Mouse (Mus musculus): Measurements from ENCODE around the gene Abcf1. TPM values are rescaled to one million over a fixed set of nuclear protein-coding genes. Genes with fewer than 3 reads are reported as not detected.

Gene Abcf1
- polyA plus RNA-seq, 1 experiment from 2014 or later = 217 TPM

DNA sequence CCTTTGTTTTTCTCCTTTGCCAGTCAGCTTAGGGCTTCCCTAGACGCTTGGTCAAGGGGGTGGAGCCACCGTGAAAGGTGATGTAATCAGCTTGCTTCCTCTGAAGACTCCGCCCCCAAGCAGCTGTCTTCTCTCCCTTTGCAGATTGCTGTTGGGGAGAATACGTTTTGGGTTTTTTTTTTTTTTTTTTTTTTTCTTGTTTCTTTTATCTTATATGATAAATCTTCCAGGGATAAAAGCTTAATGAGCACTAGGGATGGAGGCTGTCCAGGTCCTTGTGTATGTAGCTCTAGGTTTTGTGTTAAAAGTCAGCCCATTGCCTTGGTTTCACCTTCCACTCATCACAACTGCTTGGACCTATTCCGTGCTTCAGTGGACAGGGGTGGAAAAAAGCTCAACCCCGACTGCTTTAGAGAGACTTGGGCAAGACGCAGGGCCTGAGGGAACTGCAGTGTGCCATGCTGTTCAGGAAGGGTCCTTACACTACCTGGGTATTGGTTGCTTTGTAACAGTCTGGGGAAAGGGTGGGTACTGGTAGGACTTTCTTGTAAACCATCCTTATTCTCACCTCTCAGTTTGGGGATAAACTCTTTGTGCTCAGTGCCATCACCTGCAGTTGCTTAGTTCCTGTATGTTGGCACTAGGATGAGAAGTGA, 50.4 kb downstream of the Abcf1 start:
- whole genome bisulfite sequencing (ENCODE audit: missing documents) = 7% methylated on average over 5 of the region's 7 CpGs
- Histone ChIP-seq H3K79me2 (ENCODE audit: inconsistent target) (peaks cover 54% of the 10 kb centered on the region), H3K27ac (peak overlapping the region; percentile 98), H3K4me3 (ENCODE audit: inconsistent target) (peak overlapping the region; percentile 86), H3K36me3 (ENCODE audit: inconsistent target) (peaks cover 15% of the 10 kb centered on the region)

GRCm38 (mm10) chr17:35918276-35919059, 51.1 kb downstream of the Abcf1 start:
- 0% methylated on average over 11 of the region's 11 CpGs for WGBS (ENCODE audit: missing documents)
- Histone ChIP-seq H3K79me2 (ENCODE audit: inconsistent target) (peaks cover 61% of the 10 kb centered on the region), H3K36me3 (ENCODE audit: inconsistent target) (peaks cover 7% of the 10 kb centered on the region), H3K4me3 (ENCODE audit: inconsistent target) (peak overlapping the region; percentile 86), H3K27ac (peak overlapping the region; percentile 98)

- under 1% methylated on average over 11 of the region's 13 CpGs for WGBS (ENCODE audit: missing documents)
- Histone ChIP-seq H3K27ac (peak overlapping the region; percentile 98), H3K4me3 (ENCODE audit: inconsistent target) (peak overlapping the region; percentile 86), H3K79me2 (ENCODE audit: inconsistent target) (peaks cover 70% of the 10 kb centered on the region), H3K36me3 (ENCODE audit: inconsistent target) (peaks cover 8% of the 10 kb centered on the region)
Observed at GRCm38 (mm10) chr17:35917463-35918251, 51.9 kb downstream of the Abcf1 start.

DNA sequence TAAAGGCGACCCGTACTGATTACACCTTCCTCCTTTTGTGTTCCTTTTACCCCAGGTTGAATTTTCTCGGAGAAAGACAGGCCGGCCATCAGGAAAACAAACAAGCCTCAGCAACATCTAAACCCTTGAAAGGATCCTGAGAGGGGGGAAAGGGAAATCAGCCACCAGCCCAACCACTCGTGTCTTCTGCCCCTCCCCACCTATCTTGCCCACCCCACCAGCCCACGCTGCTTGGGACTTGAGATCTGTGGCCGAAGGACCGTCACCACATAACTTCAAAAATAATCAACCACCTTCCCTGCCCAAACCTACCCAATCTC, 52.5 kb downstream of the Abcf1 start:
- Histone ChIP-seq H3K27ac (peak overlapping the region; percentile 98), H3K4me3 (ENCODE audit: inconsistent target) (peak overlapping the region; percentile 86), H3K79me2 (ENCODE audit: inconsistent target) (peaks cover 75% of the 10 kb centered on the region), H3K36me3 (ENCODE audit: inconsistent target) (peaks cover 14% of the 10 kb centered on the region)
- WGBS (ENCODE audit: missing documents) = 0% methylated on average over 8 of the region's 8 CpGs

GRCm38 (mm10) chr17:35916297-35917142, 53.0 kb downstream of the Abcf1 start, which contains the start of the genes Mrps18b and Ppp1r10:
Gene Mrps18b (minus strand): TSS chr17:35916389.
Gene Ppp1r10 (plus strand): TSS chr17:35916434.
- under 1% methylated on average over 73 of the region's 83 CpGs for WGBS (ENCODE audit: missing documents)
- H3K27ac ChIP-seq = peak within 1 kb of the TSS; percentile 98
- H3K4me3 ChIP-seq (ENCODE audit: inconsistent target) = peak within 1 kb of the TSS; percentile 91
- peaks cover 14% of the 10 kb centered on the region for H3K36me3 ChIP-seq (ENCODE audit: inconsistent target)
- H3K79me2 ChIP-seq (ENCODE audit: inconsistent target) = peaks cover 81% of the 10 kb centered on the region

DNA sequence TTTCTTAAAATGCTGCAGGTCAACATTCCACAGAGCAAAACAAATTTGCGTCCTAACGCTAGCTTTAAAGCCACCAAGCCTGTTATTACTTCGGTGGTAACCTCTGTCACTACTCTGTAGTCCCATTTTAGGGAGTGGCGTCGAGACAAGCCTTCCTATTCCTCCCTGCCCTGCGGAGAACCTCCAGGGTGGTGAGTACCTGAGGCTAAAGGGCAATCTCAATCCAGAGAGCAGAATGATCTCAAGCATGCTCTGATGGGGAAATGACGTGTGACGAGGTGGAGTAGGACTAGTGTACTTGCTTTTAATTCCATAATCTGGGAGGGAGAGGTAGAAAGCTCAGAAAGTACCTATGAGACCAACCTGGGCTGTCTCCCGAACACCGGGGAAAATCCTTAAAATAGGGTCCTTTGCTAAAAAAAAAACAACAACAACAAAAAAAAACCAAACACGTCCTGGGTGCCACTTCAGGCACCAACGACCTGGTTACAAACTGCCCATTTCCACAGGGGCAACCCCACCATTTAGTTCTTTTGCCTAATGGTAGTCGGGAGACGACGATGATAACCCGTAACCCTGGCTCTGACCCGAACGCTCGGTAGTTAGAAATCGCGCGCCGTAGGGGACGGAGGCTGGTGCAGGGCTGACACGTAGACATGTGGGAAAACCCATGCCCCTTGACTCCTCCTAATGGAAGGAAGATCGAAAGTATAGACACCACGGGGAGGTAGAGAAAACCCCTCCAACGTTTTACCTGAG, 53.8 kb downstream of the Abcf1 start:
- peak overlapping the region; percentile 91 for H3K4me3 ChIP-seq (ENCODE audit: inconsistent target)
- WGBS (ENCODE audit: missing documents) = 3% methylated on average over 28 of the region's 28 CpGs
- peak overlapping the region; percentile 98 for H3K27ac ChIP-seq
- H3K36me3 ChIP-seq (ENCODE audit: inconsistent target) = peaks cover 14% of the 10 kb centered on the region
- peaks cover 87% of the 10 kb centered on the region for H3K79me2 ChIP-seq (ENCODE audit: inconsistent target)

GRCm38 (mm10) chr17:35914975-35915374, 54.6 kb downstream of the Abcf1 start:
- Histone ChIP-seq H3K4me3 (ENCODE audit: inconsistent target) (peak overlapping the region; percentile 91), H3K36me3 (ENCODE audit: inconsistent target) (peaks cover 14% of the 10 kb centered on the region), H3K27ac (peak overlapping the region; percentile 98; the same call in 1 of the 2 replicates), H3K79me2 (ENCODE audit: inconsistent target) (peaks cover 81% of the 10 kb centered on the region)
- WGBS (ENCODE audit: missing documents) = 80% methylated on average over 5 of the region's 6 CpGs

- peak within 1 kb of the TSS; percentile 41 for H3K27ac ChIP-seq
- peaks cover 14% of the 10 kb centered on the region for H3K36me3 ChIP-seq (ENCODE audit: inconsistent target)
- 0% methylated on average over 13 of the region's 25 CpGs for WGBS (ENCODE audit: missing documents)
Observed at GRCm38 (mm10) chr17:35909919-35910369, 59.6 kb downstream of the Abcf1 start, which contains the start of gene Atat1. Gene Atat1 (minus strand): TSS chr17:35910075.

DNA sequence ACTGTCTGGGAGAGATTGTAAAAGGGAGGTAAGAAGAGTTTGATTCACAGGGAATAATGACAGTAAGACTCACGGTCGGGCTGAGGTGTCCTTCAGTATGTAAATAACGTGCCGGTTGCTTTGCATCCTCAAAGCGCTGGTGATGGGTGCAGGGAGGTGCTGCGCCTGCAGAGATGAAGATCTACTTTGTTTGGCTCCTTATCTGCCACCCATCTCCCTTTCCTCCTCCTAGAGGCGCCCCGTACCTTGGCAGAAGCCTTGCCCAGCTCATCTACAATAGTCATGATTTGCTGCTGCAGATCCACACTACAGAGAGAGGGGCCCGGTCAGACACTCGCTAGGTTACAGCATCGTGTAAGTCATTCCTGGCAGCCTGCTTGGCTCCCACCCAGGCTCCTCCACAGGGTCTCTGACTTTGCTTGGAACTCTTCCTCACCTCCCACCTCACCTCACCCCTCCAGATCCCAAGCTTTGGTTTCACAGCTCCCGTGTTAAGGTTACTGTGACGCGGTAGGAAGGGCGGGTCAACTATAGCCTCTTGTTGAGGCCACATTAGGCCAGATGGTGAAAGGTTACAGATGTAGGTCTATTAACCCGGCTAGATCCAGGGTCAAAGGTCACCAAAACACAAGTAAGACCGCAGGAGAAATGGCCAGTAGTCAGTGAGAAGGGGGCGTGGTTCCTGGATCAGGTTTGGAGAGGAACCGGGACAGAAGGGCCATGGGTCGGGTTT, 60.2 kb downstream of the Abcf1 start:
- no peak overlapping the region for H3K27ac ChIP-seq
- H3K79me2 ChIP-seq (ENCODE audit: inconsistent target) = peaks cover 35% of the 10 kb centered on the region
- 33% methylated on average over 20 of the region's 20 CpGs for WGBS (ENCODE audit: missing documents)
- peak overlapping the region; percentile 43 for H3K4me3 ChIP-seq (ENCODE audit: inconsistent target)
- H3K36me3 ChIP-seq (ENCODE audit: inconsistent target) = peaks cover 14% of the 10 kb centered on the region

More at GRCm38 (mm10) chr17:35909919-35910369, 59.6 kb downstream of the Abcf1 start, which contains the start of gene Atat1:
- Histone ChIP-seq H3K4me3 (ENCODE audit: inconsistent target) (peak within 1 kb of the TSS; percentile 43), H3K79me2 (ENCODE audit: inconsistent target) (peaks cover 41% of the 10 kb centered on the region)

- Histone ChIP-seq H3K36me3 (ENCODE audit: inconsistent target) (peaks cover 14% of the 10 kb centered on the region; the same call in 1 of the 2 replicates), H3K79me2 (ENCODE audit: inconsistent target) (peaks cover 17% of the 10 kb centered on the region), H3K27ac (no peak overlapping the region), H3K4me3 (ENCODE audit: inconsistent target) (no peak overlapping the region)
- 54% methylated on average over 2 of the region's 2 CpGs for WGBS (ENCODE audit: missing documents)
Observed at GRCm38 (mm10) chr17:35907609-35908008, 62.0 kb downstream of the Abcf1 start.
